Mouse (Mus musculus): ENCODE measurements around the gene Chrnb2. TPM values are rescaled to one million over a fixed set of nuclear protein-coding genes. Genes with fewer than 3 reads are reported as not detected.

Chrnb2 gene
- polyA plus RNA-seq, 1 experiment from 2014 or later = 2.6 TPM

- Histone ChIP-seq H3K27me3 (replicated peaks; ENCODE audit: control insufficient read depth, insufficient read depth, low read length) (no peaks in the 10 kb centered on the region), H3K9ac (ENCODE audit: low read length) (peak overlapping the region; percentile 78), H3K36me3 (ENCODE audit: control insufficient read depth, insufficient read depth, low read length) (no peaks in the 10 kb centered on the region), H3K27ac (ENCODE audit: low read depth) (peak overlapping the region; percentile 57; the same call in 1 of the 2 replicates), H3K9me3 (ENCODE audit: control insufficient read depth, low read length) (no peaks in the 10 kb centered on the region), H3K4me1 (replicated peaks; ENCODE audit: control insufficient read depth, insufficient read depth, low read length) (peaks cover 13% of the 10 kb centered on the region), H3K4me3 (ENCODE audit: low read depth, low read length) (peak overlapping the region; percentile 86), H3K4me2 (ENCODE audit: low read length) (peak overlapping the region; percentile 83)
- ATAC-seq (replicated peaks; ENCODE audit: low FRiP score, low TSS enrichment, low read depth) = peak; percentile 70
- 2% methylated on average over 59 of the region's 59 CpGs for WGBS
- DNase-seq (ENCODE audit: low spot score) = peak; percentile 76
Measured at GRCm38 (mm10) chr3:89715207-89715966, 49.0 kb downstream of the Chrnb2 start.

GRCm38 (mm10) chr3:89714359-89715206 is 49.8 kb downstream of the Chrnb2 start, which contains the start of gene Adar:
Adar (plus strand) TSS chr3:89715022.
- no peaks in the 10 kb centered on the region for H3K36me3 ChIP-seq (ENCODE audit: control insufficient read depth, insufficient read depth, low read length)
- H3K4me1 ChIP-seq (replicated peaks; ENCODE audit: control insufficient read depth, insufficient read depth, low read length) = peaks cover 13% of the 10 kb centered on the region
- peak within 1 kb of the TSS; percentile 86 for H3K4me3 ChIP-seq (ENCODE audit: low read depth, low read length)
- peak; percentile 95 for DNase-seq (ENCODE audit: low spot score)
- no peaks in the 10 kb centered on the region for H3K9me3 ChIP-seq (ENCODE audit: control insufficient read depth, low read length)
- no peaks in the 10 kb centered on the region for H3K27me3 ChIP-seq (replicated peaks; ENCODE audit: control insufficient read depth, insufficient read depth, low read length)
- ATAC-seq (replicated peaks; ENCODE audit: low FRiP score, low TSS enrichment, low read depth) = peak; percentile 84
- H3K27ac ChIP-seq (ENCODE audit: low read depth) = peak within 1 kb of the TSS; percentile 57; the same call in 1 of the 2 replicates
- 5% methylated on average over 28 of the region's 28 CpGs for WGBS
- peak within 1 kb of the TSS; percentile 78 for H3K9ac ChIP-seq (ENCODE audit: low read length)
- peak within 1 kb of the TSS; percentile 83 for H3K4me2 ChIP-seq (ENCODE audit: low read length)

DNA sequence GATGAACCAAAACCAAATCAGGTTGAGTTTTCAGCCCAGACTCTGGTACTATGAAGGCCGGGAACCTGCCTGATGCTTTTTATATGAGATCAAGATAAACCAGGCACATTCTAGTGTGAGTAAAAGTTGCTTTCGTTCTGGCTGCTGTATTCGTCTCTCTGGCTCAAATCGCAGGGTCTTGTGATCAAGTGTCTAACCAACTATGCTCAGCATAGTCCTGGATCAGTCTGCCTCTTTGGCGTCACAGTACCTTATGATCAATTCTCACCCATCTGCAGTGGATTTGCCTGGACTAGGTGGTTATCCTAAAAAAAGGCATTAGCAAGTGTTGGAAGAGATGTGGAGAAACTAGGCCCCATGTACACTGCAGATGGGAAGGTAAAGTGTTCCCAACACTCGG is 60.4 kb downstream of the Chrnb2 start:
- ATAC-seq (replicated peaks; ENCODE audit: low FRiP score, low TSS enrichment, low read depth) = no peak
- Histone ChIP-seq H3K9ac (ENCODE audit: low read length) (no peak overlapping the region), H3K36me3 (ENCODE audit: control insufficient read depth, insufficient read depth, low read length) (no peaks in the 10 kb centered on the region), H3K27ac (ENCODE audit: low read depth) (no peak overlapping the region), H3K27me3 (replicated peaks; ENCODE audit: control insufficient read depth, insufficient read depth, low read length) (no peaks in the 10 kb centered on the region), H3K9me3 (ENCODE audit: control insufficient read depth, low read length) (no peaks in the 10 kb centered on the region), H3K4me2 (ENCODE audit: low read length) (no peak overlapping the region), H3K4me3 (ENCODE audit: low read depth, low read length) (no peak overlapping the region), H3K4me1 (replicated peaks; ENCODE audit: control insufficient read depth, insufficient read depth, low read length) (no peaks in the 10 kb centered on the region)
- WGBS = 81% methylated on average over 6 of the region's 6 CpGs
- no peak for DNase-seq (ENCODE audit: low spot score)

DNA sequence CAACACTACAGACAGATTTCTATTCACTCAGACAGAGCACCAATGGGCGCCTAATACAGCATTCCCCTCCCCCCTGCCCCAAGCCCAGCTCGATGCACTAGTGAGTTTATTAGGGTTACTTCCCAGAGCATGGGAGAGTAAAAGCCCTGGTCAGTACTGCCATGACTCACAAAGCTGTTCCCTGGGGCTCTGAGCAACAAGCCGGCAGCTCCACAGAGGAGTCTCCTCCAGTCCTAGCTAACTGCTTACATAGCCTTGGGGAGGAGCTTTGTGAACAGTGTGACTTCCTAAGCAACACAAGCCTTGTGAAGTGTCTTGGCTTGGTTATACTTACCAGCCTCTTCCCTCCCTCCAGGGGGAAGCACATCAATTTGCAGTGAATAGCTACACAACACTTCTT is 60.8 kb downstream of the Chrnb2 start:
- H3K4me2 ChIP-seq (ENCODE audit: low read length) = no peak overlapping the region
- no peaks in the 10 kb centered on the region for H3K36me3 ChIP-seq (ENCODE audit: control insufficient read depth, insufficient read depth, low read length)
- no peak for ATAC-seq (replicated peaks; ENCODE audit: low FRiP score, low TSS enrichment, low read depth)
- H3K9ac ChIP-seq (ENCODE audit: low read length) = no peak overlapping the region
- no peak overlapping the region for H3K4me3 ChIP-seq (ENCODE audit: low read depth, low read length)
- H3K4me1 ChIP-seq (replicated peaks; ENCODE audit: control insufficient read depth, insufficient read depth, low read length) = no peaks in the 10 kb centered on the region
- DNase-seq (ENCODE audit: low spot score) = no peak
- 43% methylated on average over 3 of the region's 3 CpGs for WGBS
- H3K9me3 ChIP-seq (ENCODE audit: control insufficient read depth, low read length) = no peaks in the 10 kb centered on the region
- H3K27me3 ChIP-seq (replicated peaks; ENCODE audit: control insufficient read depth, insufficient read depth, low read length) = no peaks in the 10 kb centered on the region
- no peak overlapping the region for H3K27ac ChIP-seq (ENCODE audit: low read depth)

GRCm38 (mm10) chr3:89700461-89700860 is 64.0 kb downstream of the Chrnb2 start:
- Histone ChIP-seq H3K4me2 (ENCODE audit: low read length) (no peak overlapping the region), H3K27me3 (replicated peaks; ENCODE audit: control insufficient read depth, insufficient read depth, low read length) (no peaks in the 10 kb centered on the region), H3K4me1 (replicated peaks; ENCODE audit: control insufficient read depth, insufficient read depth, low read length) (no peaks in the 10 kb centered on the region), H3K4me3 (ENCODE audit: low read depth, low read length) (no peak overlapping the region), H3K27ac (ENCODE audit: low read depth) (no peak overlapping the region), H3K36me3 (ENCODE audit: control insufficient read depth, insufficient read depth, low read length) (no peaks in the 10 kb centered on the region), H3K9me3 (ENCODE audit: control insufficient read depth, low read length) (no peaks in the 10 kb centered on the region), H3K9ac (ENCODE audit: low read length) (no peak overlapping the region)
- DNase-seq (ENCODE audit: low spot score) (no peak), ATAC-seq (replicated peaks; ENCODE audit: low FRiP score, low TSS enrichment, low read depth) (no peak)
- 67% methylated on average over 11 of the region's 11 CpGs for whole genome bisulfite sequencing

GRCm38 (mm10) chr3:89698958-89699357 is 65.5 kb downstream of the Chrnb2 start:
- Histone ChIP-seq H3K9ac (ENCODE audit: low read length) (no peak overlapping the region), H3K4me1 (replicated peaks; ENCODE audit: control insufficient read depth, insufficient read depth, low read length) (no peaks in the 10 kb centered on the region), H3K27me3 (replicated peaks; ENCODE audit: control insufficient read depth, insufficient read depth, low read length) (no peaks in the 10 kb centered on the region), H3K4me2 (ENCODE audit: low read length) (no peak overlapping the region), H3K4me3 (ENCODE audit: low read depth, low read length) (no peak overlapping the region), H3K36me3 (ENCODE audit: control insufficient read depth, insufficient read depth, low read length) (no peaks in the 10 kb centered on the region), H3K9me3 (ENCODE audit: control insufficient read depth, low read length) (no peaks in the 10 kb centered on the region), H3K27ac (ENCODE audit: low read depth) (no peak overlapping the region)
- no peak for ATAC-seq (replicated peaks; ENCODE audit: low FRiP score, low TSS enrichment, low read depth)
- DNase-seq (ENCODE audit: low spot score) = no peak
- 92% methylated on average over 1 of the region's 1 CpGs for WGBS

Other genes starting within 250 kb of the Chrnb2 start
- gene Kcnn3, start 244.5 kb downstream of the Chrnb2 start, polyA plus RNA-seq (2014; fragmentation: Nextera tagmentation; extraction: Ambion mirVana) = 5.6 and 6.3 TPM in 2 replicates
- 13.4 and 14.5 TPM in 2 replicates for gene Adar, start 49.6 kb downstream of the Chrnb2 start, polyA plus RNA-seq (2014; fragmentation: Nextera tagmentation; extraction: Ambion mirVana)
- 21.3 and 21.9 TPM in 2 replicates for gene Ube2q1, start 9.0 kb upstream of the Chrnb2 start, polyA plus RNA-seq (2014; fragmentation: Nextera tagmentation; extraction: Ambion mirVana)
- gene She, start 66.7 kb upstream of the Chrnb2 start, polyA plus RNA-seq (2014; fragmentation: Nextera tagmentation; extraction: Ambion mirVana) = 4.2 TPM in 2 replicates
- 1.5 and 1.6 TPM in 2 replicates for gene Il6ra, start 148.6 kb upstream of the Chrnb2 start, polyA plus RNA-seq (2014; fragmentation: Nextera tagmentation; extraction: Ambion mirVana)
- 14.1 and 14.9 TPM in 2 replicates for gene Atp8b2, start 198.9 kb upstream of the Chrnb2 start, polyA plus RNA-seq (2014; fragmentation: Nextera tagmentation; extraction: Ambion mirVana)
- 121 and 126 TPM in 2 replicates for gene Hax1, start 234.1 kb upstream of the Chrnb2 start, polyA plus RNA-seq (2014; fragmentation: Nextera tagmentation; extraction: Ambion mirVana)